Mouse (Mus musculus): ENCODE data around the gene Ccdc142. TPM values are rescaled to one million over a fixed set of nuclear protein-coding genes. Genes with fewer than 3 reads are reported as not detected.
A peak's percentile ranks its signal among the peaks of the same experiment; 100 is the strongest.

Gene Ccdc142
- polyA plus RNA-seq, 1 experiment from 2014 or later, result 4.3 TPM

DNA sequence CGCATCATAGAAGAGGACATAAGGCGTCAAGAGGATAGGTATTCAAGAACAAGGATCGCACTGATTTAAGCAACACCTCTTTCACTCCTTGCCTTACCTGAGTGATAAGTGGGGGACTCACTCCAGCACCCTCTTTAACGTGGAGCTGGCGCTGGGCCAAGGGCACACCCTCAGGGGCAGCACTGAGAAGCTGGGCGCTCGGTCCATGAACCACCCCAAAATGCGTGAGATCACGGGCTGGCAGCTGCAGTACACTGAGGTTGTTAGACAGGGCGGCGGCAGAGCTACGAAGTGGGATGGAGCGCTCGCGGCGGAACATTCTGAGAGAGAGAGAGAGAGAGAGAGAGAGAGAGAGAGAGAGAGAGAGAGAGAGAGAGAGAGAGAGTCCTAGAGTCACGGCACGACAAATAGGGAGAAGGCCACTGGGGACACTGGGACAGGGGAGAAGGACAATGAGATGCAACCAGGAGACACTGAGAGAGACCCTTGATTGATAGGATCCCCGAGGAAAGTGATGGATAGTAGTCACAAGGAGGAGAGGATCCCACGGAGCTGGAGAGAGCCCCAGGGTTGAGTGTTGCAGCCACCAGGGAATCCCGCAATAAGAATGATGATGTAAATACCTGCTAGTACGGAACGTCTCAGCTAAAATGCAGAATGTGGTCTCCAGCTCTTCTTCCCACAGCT is 54.3 kb downstream of the Ccdc142 start:
- peak; percentile 68 for ATAC-seq (ENCODE audit: low FRiP score, low read depth)
- Histone ChIP-seq H3K36me3 (peaks cover 24% of the 10 kb centered on the region), H3K4me1 (peaks cover 23% of the 10 kb centered on the region), H3K9ac (peak overlapping the region; percentile 54), H3K27me3 (replicated peaks) (peaks cover 8% of the 10 kb centered on the region), H3K4me2 (replicated peaks) (peak overlapping the region; percentile 86), H3K9me3 (no peaks in the 10 kb centered on the region), H3K27ac (no peak overlapping the region), H3K4me3 (peak overlapping the region; percentile 58)
- WGBS, result 7% methylated on average over 23 of the region's 23 CpGs

GRCm38 (mm10) chr6:83156259-83156684 is 54.9 kb downstream of the Ccdc142 start, which contains the start of the genes Wdr54 and 1700003E16Rik:
Gene Wdr54 (minus strand): TSS chr6:83156397.
Gene 1700003E16Rik (plus strand): TSS chr6:83156404.
- Histone ChIP-seq H3K27me3 (replicated peaks) (peaks cover 14% of the 10 kb centered on the region), H3K27ac (no peak within 1 kb of the TSS)

More at GRCm38 (mm10) chr6:83156259-83156684, 54.9 kb downstream of the Ccdc142 start, which contains the start of the genes Wdr54 and 1700003E16Rik:
- Histone ChIP-seq H3K36me3 (peaks cover 19% of the 10 kb centered on the region), H3K4me3 (peak within 1 kb of the TSS; percentile 58), H3K9ac (peak within 1 kb of the TSS; percentile 54), H3K4me1 (peaks cover 23% of the 10 kb centered on the region), H3K9me3 (no peaks in the 10 kb centered on the region), H3K4me2 (replicated peaks) (peak within 1 kb of the TSS; percentile 86)
- peak; percentile 96 for ATAC-seq (ENCODE audit: low FRiP score, low read depth)
- under 1% methylated on average over 32 of the region's 32 CpGs for WGBS

MicroRNAs encoded within 50 kb of the gene (microRNA counts, 519-probe panel; counts per million panel counts)
- microRNA mmu-miR-3470a+mmu-miR-3470b, result 342 counts per million, percentile 67 among the panel's probes with 10 or more counts

Small RNA genes within 50 kb of the gene (microRNA-seq; reads per million reads assigned to microRNA genes)
- gene Mir3470a, result not detected

Other genes with a start within 250 kb of the Ccdc142 start
- 12.9 and 15.1 TPM in 2 replicates for gene Sema4f, start 161.8 kb upstream of the Ccdc142 start, polyA plus RNA-seq (2016; fragmentation: Nextera tagmentation; extraction: Ambion mirVana)
- 0.49 TPM in 1 of 2 replicates, not detected in the other for gene M1ap, start 154.7 kb upstream of the Ccdc142 start, polyA plus RNA-seq (2016; fragmentation: Nextera tagmentation; extraction: Ambion mirVana)
- 5.8 and 6.5 TPM in 2 replicates for gene Dok1, start 68.1 kb upstream of the Ccdc142 start, polyA plus RNA-seq (2016; fragmentation: Nextera tagmentation; extraction: Ambion mirVana)
- 9.1 and 9.4 TPM in 2 replicates for gene Loxl3, start 67.4 kb upstream of the Ccdc142 start, polyA plus RNA-seq (2016; fragmentation: Nextera tagmentation; extraction: Ambion mirVana)
- 158 and 167 TPM in 2 replicates for gene Aup1, start 47.1 kb upstream of the Ccdc142 start, polyA plus RNA-seq (2016; fragmentation: Nextera tagmentation; extraction: Ambion mirVana)
- 68.0 and 70.6 TPM in 2 replicates for gene Htra2, start 46.3 kb upstream of the Ccdc142 start, polyA plus RNA-seq (2016; fragmentation: Nextera tagmentation; extraction: Ambion mirVana)
- gene Dqx1, start 43.8 kb upstream of the Ccdc142 start, polyA plus RNA-seq (2016; fragmentation: Nextera tagmentation; extraction: Ambion mirVana), result 1.8 and 2.1 TPM in 2 replicates
- 27.0 and 42.3 TPM in 2 replicates for gene Tlx2, start 31.3 kb upstream of the Ccdc142 start, polyA plus RNA-seq (2016; fragmentation: Nextera tagmentation; extraction: Ambion mirVana)
- gene Pcgf1, start 23.7 kb upstream of the Ccdc142 start, polyA plus RNA-seq (2016; fragmentation: Nextera tagmentation; extraction: Ambion mirVana), result 43.6 and 52.3 TPM in 2 replicates
- gene Lbx2, start 15.2 kb upstream of the Ccdc142 start, polyA plus RNA-seq (2016; fragmentation: Nextera tagmentation; extraction: Ambion mirVana), result 0.57 and 2.8 TPM in 2 replicates
- gene Gm42688, start within 50 bp of the Ccdc142 start, polyA plus RNA-seq (2016; fragmentation: Nextera tagmentation; extraction: Ambion mirVana), result 4.8 and 5.1 TPM in 2 replicates
- gene Mrpl53, start 7.4 kb downstream of the Ccdc142 start, polyA plus RNA-seq (2016; fragmentation: Nextera tagmentation; extraction: Ambion mirVana), result 124 and 128 TPM in 2 replicates
- gene Mogs, start 13.9 kb downstream of the Ccdc142 start, polyA plus RNA-seq (2016; fragmentation: Nextera tagmentation; extraction: Ambion mirVana), result 39.4 and 39.5 TPM in 2 replicates
- 233 and 254 TPM in 2 replicates for gene Wbp1, start 20.0 kb downstream of the Ccdc142 start, polyA plus RNA-seq (2016; fragmentation: Nextera tagmentation; extraction: Ambion mirVana)
- 17.6 and 18.7 TPM in 2 replicates for gene Ino80b, start 23.8 kb downstream of the Ccdc142 start, polyA plus RNA-seq (2016; fragmentation: Nextera tagmentation; extraction: Ambion mirVana)
- 33.7 and 38.0 TPM in 2 replicates for gene Rtkn, start 33.9 kb downstream of the Ccdc142 start, polyA plus RNA-seq (2016; fragmentation: Nextera tagmentation; extraction: Ambion mirVana)
- 11.5 and 13.5 TPM in 2 replicates for gene Wdr54, start 54.8 kb downstream of the Ccdc142 start, polyA plus RNA-seq (2016; fragmentation: Nextera tagmentation; extraction: Ambion mirVana)
- gene 1700003E16Rik, start 54.8 kb downstream of the Ccdc142 start, polyA plus RNA-seq (2016; fragmentation: Nextera tagmentation; extraction: Ambion mirVana), result 2.6 TPM in 2 replicates
- gene Dctn1, start 64.3 kb downstream of the Ccdc142 start, polyA plus RNA-seq (2016; fragmentation: Nextera tagmentation; extraction: Ambion mirVana), result 181 and 196 TPM in 2 replicates
- 0.18 and 0.34 TPM in 2 replicates for gene Slc4a5, start 118.2 kb downstream of the Ccdc142 start, polyA plus RNA-seq (2016; fragmentation: Nextera tagmentation; extraction: Ambion mirVana)
- gene Mthfd2, start 224.3 kb downstream of the Ccdc142 start, polyA plus RNA-seq (2016; fragmentation: Nextera tagmentation; extraction: Ambion mirVana), result 30.8 and 33.1 TPM in 2 replicates
- gene Mob1a, start 224.4 kb downstream of the Ccdc142 start, polyA plus RNA-seq (2016; fragmentation: Nextera tagmentation; extraction: Ambion mirVana), result 46.4 and 48.5 TPM in 2 replicates
- gene Bola3, start 247.5 kb downstream of the Ccdc142 start, polyA plus RNA-seq (2016; fragmentation: Nextera tagmentation; extraction: Ambion mirVana), result 92.1 and 93.5 TPM in 2 replicates